In genomic region chr19:44882552-44883024, GRCm38 (mm10) we compare ENCODE assay signal across 8 mouse cellular contexts. TPM values are rescaled to one million over a fixed set of nuclear protein-coding genes. Genes with fewer than 3 reads are reported as not detected.
DNase-seq lines count a peak whose midpoint lies in the region; ATAC-seq lines count a peak whose summit lies in the region.

No protein-coding gene starts in this region.

- H3K36me3 ChIP-seq in embryonic facial prominence, embryonic 12.5 days, result no peaks in the 10 kb centered on the region
- H3K36me3 ChIP-seq in heart, embryonic 15.5 days, result no peaks in the 10 kb centered on the region
- no peaks in the 10 kb centered on the region for H3K36me3 ChIP-seq in midbrain, embryonic 16.5 days (ENCODE audit: control insufficient read depth, insufficient read depth, low read length)

- 1% methylated on average over 31 of the region's 31 CpGs for WGBS in embryonic facial prominence, embryonic 12.5 days
- WGBS in heart, embryonic 15.5 days, result 1% methylated on average over 31 of the region's 31 CpGs
- WGBS in midbrain, embryonic 16.5 days, result under 1% methylated on average over 31 of the region's 31 CpGs

- peaks cover 9% of the 10 kb centered on the region; the same call in 1 of the 2 replicates for H3K4me1 ChIP-seq in embryonic facial prominence, embryonic 12.5 days
- peaks cover 34% of the 10 kb centered on the region for H3K4me1 ChIP-seq in heart, embryonic 15.5 days (replicated peaks)
- peaks cover 10% of the 10 kb centered on the region; the same call in 1 of the 2 replicates for H3K4me1 ChIP-seq in midbrain, embryonic 16.5 days (ENCODE audit: control insufficient read depth, insufficient read depth, low read length)

- peak overlapping the region; percentile 40 for H3K9ac ChIP-seq in embryonic facial prominence, embryonic 12.5 days
- peak overlapping the region; percentile 56 for H3K9ac ChIP-seq in heart, embryonic 15.5 days
- H3K9ac ChIP-seq in midbrain, embryonic 16.5 days (ENCODE audit: low read depth, low read length), result peak overlapping the region; percentile 62

- H3K27ac ChIP-seq in embryonic facial prominence, embryonic 12.5 days, result 0 out of 2 replicates have a peak overlapping the region, but pooled peaks have one; percentile 17
- 0 out of 2 replicates have a peak overlapping the region, but pooled peaks have one; percentile 42 for H3K27ac ChIP-seq in heart, embryonic 15.5 days
- no peak overlapping the region for H3K27ac ChIP-seq in midbrain, embryonic 16.5 days (ENCODE audit: low read length)

- H3K9me3 ChIP-seq in embryonic facial prominence, embryonic 12.5 days, result no peaks in the 10 kb centered on the region
- H3K9me3 ChIP-seq in heart, embryonic 15.5 days (replicated peaks), result no peaks in the 10 kb centered on the region
- no peaks in the 10 kb centered on the region for H3K9me3 ChIP-seq in midbrain, embryonic 16.5 days (replicated peaks; ENCODE audit: control insufficient read depth, low read length, poor library complexity, severe bottlenecking)

- peaks cover 60% of the 10 kb centered on the region for H3K27me3 ChIP-seq in embryonic facial prominence, embryonic 12.5 days
- peaks cover 41% of the 10 kb centered on the region for H3K27me3 ChIP-seq in heart, embryonic 15.5 days
- H3K27me3 ChIP-seq in midbrain, embryonic 16.5 days (ENCODE audit: control insufficient read depth, insufficient read depth, low read depth, low read length), result peaks cover 34% of the 10 kb centered on the region

- H3K4me2 ChIP-seq in embryonic facial prominence, embryonic 12.5 days (replicated peaks), result peak overlapping the region; percentile 56
- peak overlapping the region; percentile 71 for H3K4me2 ChIP-seq in heart, embryonic 15.5 days
- peak overlapping the region; percentile 65 for H3K4me2 ChIP-seq in midbrain, embryonic 16.5 days (ENCODE audit: low read length)

- H3K4me3 ChIP-seq in embryonic facial prominence, embryonic 12.5 days, result peak overlapping the region; percentile 31
- H3K4me3 ChIP-seq in heart, embryonic 15.5 days, result peak overlapping the region; percentile 44
- peak overlapping the region; percentile 32 for H3K4me3 ChIP-seq in midbrain, embryonic 16.5 days (ENCODE audit: low read depth, low read length)

- DNase-seq in ovary, postnatal 36 days (ENCODE audit: low spot score), result peak; percentile 30
- no peak for DNase-seq in ovary, postnatal 14 days (ENCODE audit: low spot score)
- DNase-seq in kidney, postnatal 10 days, result peak; percentile 62
- no peak for DNase-seq in frontal cortex, postnatal 25 days (ENCODE audit: low spot score in 2 of 2)
- DNase-seq in thymus, postnatal 25 days, result no peak

- ATAC-seq in embryonic facial prominence, embryonic 12.5 days (ENCODE audit: insufficient number of reproducible peaks, insufficient read depth, low FRiP score, low TSS enrichment), result 0 out of 2 replicates have a peak, but pooled peaks have one; percentile 70
- peak; percentile 51; the same call in 1 of the 2 replicates for ATAC-seq in heart, embryonic 15.5 days (replicated peaks; ENCODE audit: insufficient number of reproducible peaks, insufficient read depth, low FRiP score, low read depth)
- peak; percentile 42; the same call in 1 of the 2 replicates for ATAC-seq in midbrain, embryonic 16.5 days

RNA-seq across cellular contexts. Expression of gene Slf2, which starts 48.4 kb away (rescaled TPM):
- 50.1 and 51.6 TPM in 2 replicates for polyA plus RNA-seq in embryonic facial prominence, embryonic 12.5 days (2016; fragmentation: Nextera tagmentation; extraction: Ambion mirVana)
- polyA plus RNA-seq in heart, embryonic 15.5 days (2015; fragmentation: Nextera tagmentation; extraction: Ambion mirVana), result 28.1 and 30.0 TPM in 2 replicates
- polyA plus RNA-seq in midbrain, embryonic 16.5 days (2015; fragmentation: Nextera tagmentation; extraction: Ambion mirVana), result 30.3 and 35.7 TPM in 2 replicates

Comparison
In these comparisons a context has a peak if more than half of its experiments do, and no peak if none do; other contexts are left out.
1. DNase-seq: peak in ovary, postnatal 36 days (single experiment) and kidney, postnatal 10 days (single experiment); none in ovary, postnatal 14 days (single experiment), frontal cortex, postnatal 25 days (0 of 2) and thymus, postnatal 25 days (single experiment).
2. Peak in every context shown above with its lines, with median percentiles within 50 percentile points of each other: ATAC-seq, H3K4me2 ChIP-seq, H3K4me3 ChIP-seq and H3K9ac ChIP-seq.